ENCODE assay signal across 8 mouse cellular contexts in genomic region chr19:11770205-11770892, GRCm38 (mm10). TPM values are rescaled to one million over a fixed set of nuclear protein-coding genes. Genes with fewer than 3 reads are reported as not detected.
DNase-seq lines count a peak whose midpoint lies in the region; ATAC-seq and TF ChIP-seq lines count a peak whose summit lies in the region.

TSS of gene Mrpl16 (plus strand) at chr19:11770391.

- H3ac ChIP-seq in C2C12 (ENCODE audit: control insufficient read depth, insufficient read length, low read depth) (peak within 1 kb of the TSS; percentile 50), myocyte (ENCODE audit: control insufficient read depth, insufficient read length) (peak within 1 kb of the TSS; percentile 4)

- no peaks in the 10 kb centered on the region for H3K27me3 ChIP-seq in C2C12 (ENCODE audit: control insufficient read depth, insufficient read depth, insufficient read length)
- H3K27me3 ChIP-seq in erythroblast, embryonic 14.5 days (ENCODE audit: control insufficient read depth), result no peaks in the 10 kb centered on the region
- no peaks in the 10 kb centered on the region for H3K27me3 ChIP-seq in heart, embryonic 11.5 days (ENCODE audit: control insufficient read depth, insufficient read depth, low read length)
- peaks cover 2% of the 10 kb centered on the region; the same call in 1 of the 2 replicates for H3K27me3 ChIP-seq in kidney, embryonic 16.5 days (ENCODE audit: insufficient read depth, low read length)
- no peaks in the 10 kb centered on the region for H3K27me3 ChIP-seq in liver, adult 2 months (ENCODE audit: control insufficient read depth, insufficient read depth, low read length)
- no peaks in the 10 kb centered on the region for H3K27me3 ChIP-seq in myocyte (ENCODE audit: control insufficient read depth, insufficient read depth, insufficient read length)
- no peaks in the 10 kb centered on the region for H3K27me3 ChIP-seq in splenic B cell, adult 2 months (ENCODE audit: control insufficient read depth, insufficient read depth, low read length, poor library complexity, severe bottlenecking)

- peak within 1 kb of the TSS; percentile 10; the same call in 1 of the 2 replicates for H3K27ac ChIP-seq in heart, embryonic 11.5 days (ENCODE audit: low read depth, low read length)
- H3K27ac ChIP-seq in kidney, embryonic 16.5 days (ENCODE audit: low read length), result peak within 1 kb of the TSS; percentile 27; the same call in 1 of the 2 replicates
- peak within 1 kb of the TSS; percentile 14 for H3K27ac ChIP-seq in liver, adult 2 months (replicated peaks; ENCODE audit: insufficient read depth, low read depth, low read length)

- H3K4me3 ChIP-seq in C2C12 (ENCODE audit: insufficient read depth, poor library complexity, severe bottlenecking), result peak within 1 kb of the TSS; percentile 56
- peak within 1 kb of the TSS; percentile 93 for H3K4me3 ChIP-seq in erythroblast, embryonic 14.5 days (replicated peaks)
- peak within 1 kb of the TSS; percentile 62 for H3K4me3 ChIP-seq in heart, embryonic 11.5 days (ENCODE audit: low read depth, low read length)
- H3K4me3 ChIP-seq in kidney, embryonic 16.5 days (ENCODE audit: low read length), result peak within 1 kb of the TSS; percentile 76
- peak within 1 kb of the TSS; percentile 66 for H3K4me3 ChIP-seq in liver, adult 2 months (ENCODE audit: insufficient read depth, low read depth, low read length)
- peak within 1 kb of the TSS; percentile 55 for H3K4me3 ChIP-seq in myocyte

- TF ChIP-seq POLR2A in brain, embryonic 14.5 days (IDR thresholded peaks at IDR 0.05; ENCODE audit: borderline replicate concordance, extremely low read depth, insufficient read depth, insufficient read length, poor library complexity, severe bottlenecking), result peak; percentile 27; the same call in 1 of the 2 replicates
- no peak for TF ChIP-seq POLR2A in liver, adult 2 months (IDR thresholded peaks at IDR 0.05; ENCODE audit: extremely low read depth, insufficient read depth, low read length)
- TF ChIP-seq POLR2A in myocyte (IDR thresholded peaks at IDR 0.05; ENCODE audit: insufficient read length, low read depth), result peak; percentile 75

- peaks cover 26% of the 10 kb centered on the region for H3K4me1 ChIP-seq in erythroblast, embryonic 14.5 days (ENCODE audit: control insufficient read depth)
- H3K4me1 ChIP-seq in heart, embryonic 11.5 days (ENCODE audit: control insufficient read depth, insufficient read depth, low read length), result no peaks in the 10 kb centered on the region
- H3K4me1 ChIP-seq in kidney, embryonic 16.5 days (ENCODE audit: insufficient read depth, low read length), result peaks cover 8% of the 10 kb centered on the region
- H3K4me1 ChIP-seq in liver, adult 2 months (ENCODE audit: control insufficient read depth, insufficient read depth, low read length), result peaks cover 4% of the 10 kb centered on the region

- no peaks in the 10 kb centered on the region for H3K9me3 ChIP-seq in erythroblast, embryonic 14.5 days (ENCODE audit: control insufficient read depth, low read length)
- H3K9me3 ChIP-seq in heart, embryonic 11.5 days (replicated peaks; ENCODE audit: control insufficient read depth, low read length), result no peaks in the 10 kb centered on the region
- no peaks in the 10 kb centered on the region for H3K9me3 ChIP-seq in kidney, embryonic 16.5 days (ENCODE audit: low read length)

- peaks cover 7% of the 10 kb centered on the region for H3K79me3 ChIP-seq in C2C12 (ENCODE audit: low read depth)

- H3K4me2 ChIP-seq in heart, embryonic 11.5 days, result peak within 1 kb of the TSS; percentile 78
- H3K4me2 ChIP-seq in kidney, embryonic 16.5 days (replicated peaks; ENCODE audit: low read depth, low read length), result peak within 1 kb of the TSS; percentile 74
- H3K4me2 ChIP-seq in myocyte (ENCODE audit: low read depth), result peak within 1 kb of the TSS; percentile 97

- peak; percentile 90 for ATAC-seq in heart, embryonic 11.5 days (replicated peaks; ENCODE audit: insufficient number of reproducible peaks, low FRiP score, low TSS enrichment)
- peak; percentile 94 for ATAC-seq in kidney, embryonic 16.5 days (ENCODE audit: low FRiP score, low TSS enrichment)

- WGBS in heart, embryonic 11.5 days (ENCODE audit: insufficient replicate concordance), result under 1% methylated on average over 30 of the region's 30 CpGs
- under 1% methylated on average over 30 of the region's 30 CpGs for WGBS in kidney, embryonic 16.5 days
- under 1% methylated on average over 30 of the region's 30 CpGs for WGBS in liver, adult 2 months

- H3K79me2 ChIP-seq in C2C12 (ENCODE audit: control insufficient read depth, insufficient read depth), result peaks cover 22% of the 10 kb centered on the region
- no peaks in the 10 kb centered on the region for H3K79me2 ChIP-seq in liver, adult 2 months (ENCODE audit: control insufficient read depth, insufficient read depth, low read length)
- peaks cover 7% of the 10 kb centered on the region for H3K79me2 ChIP-seq in myocyte (ENCODE audit: control insufficient read depth, insufficient read depth)

- H3K36me3 ChIP-seq in C2C12 (ENCODE audit: control insufficient read depth, insufficient read depth), result peaks cover 29% of the 10 kb centered on the region
- peaks cover 32% of the 10 kb centered on the region for H3K36me3 ChIP-seq in erythroblast, embryonic 14.5 days (ENCODE audit: control insufficient read depth)
- H3K36me3 ChIP-seq in heart, embryonic 11.5 days (ENCODE audit: control insufficient read depth, insufficient read depth, low read length), result peaks cover 2% of the 10 kb centered on the region; the same call in 1 of the 2 replicates
- peaks cover 16% of the 10 kb centered on the region for H3K36me3 ChIP-seq in kidney, embryonic 16.5 days (ENCODE audit: insufficient read depth, low read length)
- peaks cover 22% of the 10 kb centered on the region for H3K36me3 ChIP-seq in liver, adult 2 months (ENCODE audit: control insufficient read depth, insufficient read depth, low read length)
- peaks cover 9% of the 10 kb centered on the region for H3K36me3 ChIP-seq in myocyte (ENCODE audit: control insufficient read depth, insufficient read depth)
- H3K36me3 ChIP-seq in splenic B cell, adult 2 months (ENCODE audit: control insufficient read depth, insufficient read depth, low read length, poor library complexity, severe bottlenecking), result peaks cover 5% of the 10 kb centered on the region; the same call in 1 of the 2 replicates

- DNase-seq in brain, embryonic 14.5 days (ENCODE audit: low read depth), result peak; percentile 96
- peak; percentile 91 for DNase-seq in liver, adult 2 months (ENCODE audit: extremely low read depth, low read depth, low spot score)
- DNase-seq in splenic B cell, adult 2 months (ENCODE audit: low read depth, low spot score), result peak; percentile 94

- no peak for TF ChIP-seq CTCF in C2C12 (IDR thresholded peaks at IDR 0.05; ENCODE audit: control insufficient read depth, insufficient read depth, insufficient read length)
- no peak for TF ChIP-seq CTCF in brain, embryonic 14.5 days (IDR thresholded peaks at IDR 0.05; ENCODE audit: borderline replicate concordance, extremely low read depth, insufficient read depth, insufficient read length)
- no peak for TF ChIP-seq CTCF in liver, adult 2 months (IDR thresholded peaks at IDR 0.05; ENCODE audit: low read depth, low read length)

- peak within 1 kb of the TSS; percentile 77 for H3K9ac ChIP-seq in heart, embryonic 11.5 days (ENCODE audit: low read depth, low read length)
- H3K9ac ChIP-seq in kidney, embryonic 16.5 days (replicated peaks; ENCODE audit: low read length), result peak within 1 kb of the TSS; percentile 86
- H3K9ac ChIP-seq in liver, adult 2 months (ENCODE audit: low read depth, low read length), result peak within 1 kb of the TSS; percentile 65

TF ChIP-seq in C2C12, 6 proteins besides CTCF, POLR2A, EP300 and RAD21:
- TF ChIP-seq MYOG (IDR thresholded peaks at IDR 0.05; ENCODE audit: control insufficient read depth, extremely low read depth, insufficient read length) (no peak), USF1 (IDR thresholded peaks at IDR 0.05; ENCODE audit: low read depth) (no peak), FOSL1 (IDR thresholded peaks at IDR 0.05; ENCODE audit: insufficient read depth, low read length, poor library complexity, severe bottlenecking) (no peak), MAX (IDR thresholded peaks at IDR 0.05) (peak; percentile 92), CEBPB (IDR thresholded peaks at IDR 0.05; ENCODE audit: low read depth) (no peak), MYOD1 (IDR thresholded peaks at IDR 0.05; ENCODE audit: control insufficient read depth, insufficient read length, low read depth) (no peak)

TF ChIP-seq in myocyte, 11 proteins besides CTCF, POLR2A, EP300 and RAD21:
- TF ChIP-seq MYOD1 (IDR thresholded peaks at IDR 0.05; ENCODE audit: control insufficient read depth in 1 of 3, insufficient read length in 2 of 3, low read depth in 2 of 3), result no peak
- TF ChIP-seq MYOG (IDR thresholded peaks at IDR 0.05; ENCODE audit: control insufficient read depth in 1 of 3, insufficient read depth in 1 of 3, insufficient read length in 2 of 3, low read depth in 2 of 3), result peak in 1 of 3 experiments; percentile 15
- TF ChIP-seq TCF3 (IDR thresholded peaks at IDR 0.05; ENCODE audit: insufficient read length, low read depth), result no peak
- TF ChIP-seq USF1 (IDR thresholded peaks at IDR 0.05; ENCODE audit: low read depth), result no peak
- no peak for TF ChIP-seq TCF12 (IDR thresholded peaks at IDR 0.05; ENCODE audit: insufficient read depth, poor library complexity, severe bottlenecking)
- TF ChIP-seq E2F4 (IDR thresholded peaks at IDR 0.05; ENCODE audit: insufficient read depth), result peak; percentile 45
- peak; percentile 61 for TF ChIP-seq POLR2AphosphoS2 (IDR thresholded peaks at IDR 0.05; ENCODE audit: insufficient read length, low read depth)
- TF ChIP-seq CEBPB (IDR thresholded peaks at IDR 0.05; ENCODE audit: insufficient read depth, poor library complexity, severe bottlenecking), result no peak
- peak; percentile 41 for TF ChIP-seq SRF (IDR thresholded peaks at IDR 0.05; ENCODE audit: control insufficient read depth, insufficient read length, low read depth)
- no peak for TF ChIP-seq MAX (IDR thresholded peaks at IDR 0.05; ENCODE audit: low read depth)

RNA-seq across cellular contexts. Expression of gene Mrpl16, which starts in this region (rescaled TPM):
- polyA plus RNA-seq in C2C12 (2012; fragmentation: generic; extraction: Trizol) (60.5 TPM), myocyte (2012; fragmentation: generic; extraction: Trizol) (47.9 TPM)
- 28.6 and 31.2 TPM in 2 replicates for polyA plus RNA-seq in brain, embryonic 14.5 days (2012; rRNA removed)
- 1.3 and 1.5 TPM in 2 replicates for polyA plus RNA-seq in erythroblast, embryonic 14.5 days (2012)
- 78.5 and 82.0 TPM in 2 replicates for polyA plus RNA-seq in heart, embryonic 11.5 days (2014; fragmentation: Nextera tagmentation; extraction: Ambion mirVana)
- 49.2 and 54.4 TPM in 2 replicates for polyA plus RNA-seq in kidney, embryonic 16.5 days (2015; fragmentation: Nextera tagmentation; extraction: Ambion mirVana)
- 28.4 and 28.8 TPM in 2 replicates for total RNA-seq in liver, adult 2 months (2014; rRNA removed)
- 20.6 and 24.5 TPM in 2 replicates for polyA plus RNA-seq in liver, adult 2 months (2012; rRNA removed)

Comparison
In these comparisons a context has a peak if more than half of its experiments do, and no peak if none do; other contexts are left out.
1. Peak in every context shown above with its lines: DNase-seq, ATAC-seq, H3K4me3 ChIP-seq and H3K27ac ChIP-seq.